Mouse (Mus musculus): ENCODE results near the gene Mab21l2. TPM values are rescaled to one million over a fixed set of nuclear protein-coding genes. Genes with fewer than 3 reads are reported as not detected.

Gene Mab21l2
- total RNA-seq, 2 experiments from 2014 or later = 0.11 to 0.29 TPM

- intact Hi-C loops (cut with DNase I; ENCODE audit: low total_unique reads) = no loop called here
- no peak for DNase-seq
These were observed 7.3 kb downstream of the Mab21l2 start for GRCm38 (mm10) chr3:86541074-86541614.

DNA sequence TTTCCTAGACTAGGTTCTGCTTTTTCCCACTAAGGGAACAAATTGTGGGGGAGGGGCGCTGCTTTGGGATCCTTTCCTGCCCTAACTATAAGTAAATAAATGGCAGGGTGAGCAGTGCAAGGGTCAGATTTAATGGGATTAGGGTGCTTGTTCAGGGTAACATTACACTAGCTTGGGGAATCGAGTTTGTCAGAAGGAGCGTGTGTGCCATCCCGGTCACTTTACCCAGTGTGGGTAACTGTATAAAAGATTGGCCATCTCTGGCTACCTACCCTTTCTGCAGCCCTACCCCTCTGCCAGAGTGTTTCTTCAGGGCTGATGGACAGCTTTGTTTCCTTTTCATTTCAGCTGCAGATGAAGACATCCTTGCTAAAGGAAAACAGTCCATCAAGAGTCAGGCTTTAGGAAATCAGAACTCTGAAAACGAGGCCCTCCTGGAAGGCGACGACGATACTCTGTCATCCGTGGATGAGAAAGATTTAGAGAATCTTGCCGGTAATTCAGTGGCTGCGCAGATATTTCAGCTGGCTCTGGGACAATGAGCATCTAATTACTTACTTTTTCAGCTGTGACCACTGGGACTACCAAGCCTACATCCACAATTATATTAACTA is 8.8 kb downstream of the Mab21l2 start:
- intact Hi-C loops (cut with DNase I; ENCODE audit: low total_unique reads) = no loop called here
- DNase-seq = no peak

- DNase-seq = peak; percentile 13
- intact Hi-C loops (cut with DNase I; ENCODE audit: low total_unique reads) = no loop called here
These were observed 9.5 kb downstream of the Mab21l2 start for GRCm38 (mm10) chr3:86538645-86539554.

DNA sequence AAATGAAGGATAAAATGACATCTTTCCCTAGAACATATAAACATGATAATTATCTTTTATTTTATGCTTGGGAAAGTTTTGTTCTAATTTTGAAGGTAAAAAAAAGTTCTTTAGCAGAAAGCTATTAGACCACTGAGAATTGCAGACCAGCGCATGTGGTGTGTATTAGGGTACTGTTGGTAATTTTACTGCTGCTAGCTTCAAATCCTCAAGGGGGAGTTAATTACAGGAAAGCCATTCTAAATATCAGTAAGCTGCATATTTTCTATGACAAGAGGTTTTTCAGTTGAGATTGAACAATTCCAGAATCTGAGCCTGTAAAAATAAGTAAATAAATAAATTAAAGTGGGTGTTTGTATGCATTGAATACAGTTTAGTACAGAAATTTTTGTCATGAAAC is 11.7 kb downstream of the Mab21l2 start:
- DNase-seq = no peak
- intact Hi-C loops (cut with DNase I; ENCODE audit: low total_unique reads) = no loop called here

GRCm38 (mm10) chr3:86531531-86532269 is 16.7 kb downstream of the Mab21l2 start:
- intact Hi-C loops (cut with DNase I; ENCODE audit: low total_unique reads) = no loop called here
- DNase-seq = no peak

DNA sequence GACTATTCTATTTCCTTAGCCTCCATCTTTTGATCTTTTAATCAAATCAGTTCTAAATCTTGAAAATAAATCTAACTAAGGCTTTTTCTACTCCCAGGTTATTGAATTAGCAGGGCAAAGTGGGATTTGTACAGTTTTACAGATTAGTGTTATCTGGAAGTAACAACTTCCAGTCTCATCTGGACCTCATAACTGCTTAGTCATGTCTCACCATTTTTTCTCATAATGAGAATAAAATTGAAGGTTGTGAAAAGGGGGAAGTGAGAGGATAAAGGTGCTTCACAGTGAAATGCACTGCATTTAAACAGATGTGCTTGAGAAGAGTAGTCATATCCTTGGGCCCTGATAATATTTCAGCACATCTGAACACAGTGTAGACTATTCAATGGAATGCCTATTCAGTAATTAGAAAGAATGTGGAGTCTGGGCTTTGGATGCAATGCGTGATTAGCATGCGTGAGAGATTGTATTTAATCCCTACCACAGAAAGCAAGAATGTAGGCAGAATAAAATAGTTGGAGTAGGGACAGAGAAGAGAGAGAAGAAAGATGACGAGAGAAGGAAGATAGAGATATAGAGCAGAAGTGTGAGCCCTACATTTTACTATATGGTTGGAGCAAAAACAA is 25.4 kb downstream of the Mab21l2 start:
- no peak for DNase-seq
- intact Hi-C loops (cut with DNase I; ENCODE audit: low total_unique reads) = no loop called here

- no peak for DNase-seq
- intact Hi-C loops (cut with DNase I; ENCODE audit: low total_unique reads) = no loop called here
These were observed 29.8 kb downstream of the Mab21l2 start for GRCm38 (mm10) chr3:86518506-86519109.

- no peak for DNase-seq
- intact Hi-C loops (cut with DNase I; ENCODE audit: low total_unique reads) = no loop called here
These were observed 47.8 kb downstream of the Mab21l2 start for GRCm38 (mm10) chr3:86500586-86500985.
